Mouse (Mus musculus) heart, adult 2 months (tissue): ENCODE results near the gene Slc25a16. TPM values are rescaled to one million over a fixed set of nuclear protein-coding genes. Genes with fewer than 3 reads are reported as not detected.
A peak's percentile ranks its signal among the peaks of the same experiment; 100 is the strongest.

Source experiments
- DNase-seq, 2 experiments: peaks; one replicate each; pipeline ENCODE4 v3.0.0; 2021
- H3K27ac ChIP-seq: fragments of 200-600 bp; 2 replicates; pipeline ENCODE4 v1.8.1; 2022
- H3K27me3 ChIP-seq: fragments of 200-500 bp; 2 replicates; pipeline ENCODE4 v1.6.1; 2012; ENCODE audit warnings: mild to moderate bottlenecking, low read length, inconsistent platforms, mixed read lengths; ENCODE audit not compliant: control insufficient read depth, insufficient read depth
- H3K36me3 ChIP-seq: fragments of 200-500 bp; 2 replicates; pipeline ENCODE4 v1.6.1; 2012; ENCODE audit warnings: low read length, inconsistent platforms; ENCODE audit not compliant: control insufficient read depth, insufficient read depth
- H3K4me1 ChIP-seq: fragments of 200-500 bp; 2 replicates; pipeline ENCODE4 v1.6.1; 2011; ENCODE audit warnings: low read length; ENCODE audit not compliant: control insufficient read depth, insufficient read depth
- H3K4me3 ChIP-seq: fragments of 200-600 bp; 2 replicates; pipeline ENCODE4 v1.8.1; 2022
- H3K79me2 ChIP-seq: fragments of 200-500 bp; replicated peaks from 2 replicates; pipeline ENCODE4 v1.6.1; 2012; ENCODE audit warnings: mild to moderate bottlenecking, inconsistent platforms, low read length, moderate library complexity, mixed read lengths; ENCODE audit not compliant: control insufficient read depth, insufficient read depth
- H3K9ac ChIP-seq: fragments of 200-500 bp; 2 replicates; pipeline ENCODE4 v1.6.1; 2012; ENCODE audit warnings: low read depth, mild to moderate bottlenecking, control low read depth, inconsistent platforms, low read length, mixed read lengths
- CTCF ChIP-seq: fragments of 200-600 bp; IDR thresholded peaks from 2 replicates; pipeline ENCODE4 v1.8.1; 2022; ENCODE audit warnings: antibody characterized with exemption, mild to moderate bottlenecking, moderate library complexity
- EP300 ChIP-seq: fragments of 200-500 bp; IDR thresholded peaks from 2 replicates; pipeline ENCODE4 v1.6.1; 2011; ENCODE audit warnings: low read depth, low read length, control low read depth; ENCODE audit not compliant: insufficient read depth
- POLR2A ChIP-seq: fragments of 200-500 bp; IDR thresholded peaks from 2 replicates; pipeline ENCODE4 v1.6.1; 2011; ENCODE audit warnings: mild to moderate bottlenecking, low read depth, low read length, control low read depth; ENCODE audit not compliant: insufficient read depth
- WGBS: fragments of 180-500 bp; shearing (Covaris S2); methylation state at CpG from one replicate; pipeline ENCODE4 v1.1.7; 2018; 5-methylcytosine and 5-hydroxymethylcytosine counted together
- intact Hi-C: fragments of 180-260 bp; cut with DNase I; formaldehyde crosslinking; loops from one replicate; pipeline ENCODE4 v1.15.1; 2025
- polyA plus RNA-seq: library from polyadenylated mRNA; depleted of rRNA; stranded (reverse); fragments of >200 nt; gene quantifications from 2 replicates; pipeline ENCODE4 v1.2.3, GENCODE M21; 2012
- total RNA-seq, 2 experiments: library from RNA; stranded (reverse); gene quantifications; 2 replicates each; pipeline ENCODE4 v1.2.3; 2021

Gene Slc25a16
- total and polyA plus RNA-seq, 3 experiments = 20.4 to 27.1 (median 21.7) TPM

DNA sequence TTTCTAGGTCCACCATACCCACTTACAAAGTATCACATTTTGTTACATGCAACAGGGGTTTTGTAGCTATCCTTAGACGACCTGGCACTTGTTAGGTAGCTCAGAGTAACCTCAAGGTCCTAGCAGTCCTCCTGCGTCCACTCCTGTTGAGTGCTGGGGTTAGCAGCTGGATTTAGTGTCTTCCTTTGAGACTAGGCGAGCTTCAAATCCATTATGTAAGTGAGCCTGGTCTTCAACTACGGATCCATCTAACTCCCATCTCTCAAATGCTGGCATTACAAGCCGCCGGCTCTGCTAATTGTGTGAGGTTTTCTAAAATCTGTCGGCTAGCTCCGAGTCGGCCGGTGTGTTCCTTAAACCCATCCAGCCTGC is 59.2 kb downstream of the Slc25a16 start:
- Histone ChIP-seq H3K4me1 (peaks cover 2% of the 10 kb centered on the region), H3K27me3 (no peaks in the 10 kb centered on the region), H3K4me3 (peak overlapping the region; percentile 92), H3K9ac (peak overlapping the region; percentile 55), H3K79me2 (no peaks in the 10 kb centered on the region), H3K27ac (peak overlapping the region; percentile 87; the same call in 1 of the 2 replicates), H3K36me3 (no peaks in the 10 kb centered on the region)
- DNase-seq = no peak
- TF ChIP-seq POLR2A (no peak), EP300 (no peak)
- 17% methylated on average over 10 of the region's 10 CpGs for WGBS
- intact Hi-C loops = loop anchor here (1.0 to 5.0 kb wide), 4 partner anchors 33 to 112 kb away; no protein-coding TSS in a partner anchor

- under 1% methylated on average over 77 of the region's 77 CpGs for WGBS
- intact Hi-C loops = loop anchor here (1.0 to 5.0 kb wide), 4 partner anchors 34 to 113 kb away; no protein-coding TSS in a partner anchor
These were observed 59.9 kb downstream of the Slc25a16 start, which contains the start of gene Rufy2 for GRCm38 (mm10) chr10:62980039-62980954. TSS of gene Rufy2 (plus strand) at chr10:62980223.

GRCm38 (mm10) chr10:62984072-62984471 is 63.6 kb downstream of the Slc25a16 start:
- no peak for DNase-seq
- Histone ChIP-seq H3K9ac (no peak overlapping the region), H3K27ac (no peak overlapping the region), H3K4me3 (no peak overlapping the region), H3K36me3 (no peaks in the 10 kb centered on the region), H3K4me1 (peaks cover 2% of the 10 kb centered on the region), H3K79me2 (no peaks in the 10 kb centered on the region), H3K27me3 (no peaks in the 10 kb centered on the region)
- 84% methylated on average over 11 of the region's 11 CpGs for WGBS
- TF ChIP-seq CTCF (no peak), POLR2A (no peak), EP300 (no peak)
- intact Hi-C loops = loop anchor here (5.0 kb wide), 2 partner anchors 83 to 117 kb away; no protein-coding TSS in a partner anchor

More at GRCm38 (mm10) chr10:62980039-62980954, 59.9 kb downstream of the Slc25a16 start, which contains the start of gene Rufy2:
- Histone ChIP-seq H3K27me3 (no peaks in the 10 kb centered on the region), H3K9ac (peak within 1 kb of the TSS; percentile 94), H3K27ac (peak within 1 kb of the TSS; percentile 87), H3K36me3 (no peaks in the 10 kb centered on the region), H3K4me1 (peaks cover 2% of the 10 kb centered on the region), H3K79me2 (no peaks in the 10 kb centered on the region), H3K4me3 (peak within 1 kb of the TSS; percentile 92)
- 0 out of 2 replicates have a peak, but pooled peaks have one; percentile 16 for TF ChIP-seq POLR2A
- peak; percentile 95 for TF ChIP-seq CTCF
- no peak for TF ChIP-seq EP300
- DNase-seq = peak; percentile 88 to 91

GRCm38 (mm10) chr10:62984495-62984894 is 64.1 kb downstream of the Slc25a16 start:
- TF ChIP-seq POLR2A = no peak
- no peak for TF ChIP-seq EP300
- TF ChIP-seq CTCF = no peak
- Histone ChIP-seq H3K27ac (no peak overlapping the region), H3K4me3 (no peak overlapping the region), H3K9ac (no peak overlapping the region), H3K4me1 (peaks cover 2% of the 10 kb centered on the region), H3K79me2 (no peaks in the 10 kb centered on the region), H3K36me3 (no peaks in the 10 kb centered on the region), H3K27me3 (no peaks in the 10 kb centered on the region)
- DNase-seq = peak in 1 of 2 experiments; percentile 25
- intact Hi-C loops = loop anchor here (5.0 kb wide), 2 partner anchors 83 to 117 kb away; no protein-coding TSS in a partner anchor
- WGBS = 65% methylated on average over 6 of the region's 6 CpGs

DNA sequence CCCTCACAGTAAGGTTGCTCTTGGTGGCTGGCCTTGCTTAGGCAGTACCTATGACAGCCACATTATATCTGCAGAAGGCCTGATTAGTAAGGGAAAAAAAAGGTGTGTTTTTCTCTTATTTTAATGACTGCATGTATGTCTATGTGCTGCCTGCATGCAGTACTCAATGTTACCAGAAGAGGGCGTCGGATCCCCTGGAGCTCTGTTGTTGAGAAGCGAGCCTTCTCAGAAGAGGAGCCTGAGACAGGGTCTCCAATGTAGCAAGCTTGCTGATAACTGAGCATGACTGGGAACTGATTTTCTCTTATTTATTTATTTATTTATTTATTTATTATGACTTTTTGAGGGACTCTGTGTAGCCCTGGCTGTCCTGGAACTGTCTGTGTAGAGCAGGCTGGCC is 66.9 kb downstream of the Slc25a16 start:
- Histone ChIP-seq H3K79me2 (no peaks in the 10 kb centered on the region), H3K4me3 (no peak overlapping the region), H3K9ac (no peak overlapping the region), H3K27ac (no peak overlapping the region), H3K36me3 (no peaks in the 10 kb centered on the region), H3K27me3 (no peaks in the 10 kb centered on the region), H3K4me1 (no peaks in the 10 kb centered on the region)
- no peak for DNase-seq
- WGBS = 36% methylated on average over 3 of the region's 3 CpGs
- intact Hi-C loops = no loop called here
- TF ChIP-seq CTCF (peak; percentile 68), EP300 (no peak)

DNA sequence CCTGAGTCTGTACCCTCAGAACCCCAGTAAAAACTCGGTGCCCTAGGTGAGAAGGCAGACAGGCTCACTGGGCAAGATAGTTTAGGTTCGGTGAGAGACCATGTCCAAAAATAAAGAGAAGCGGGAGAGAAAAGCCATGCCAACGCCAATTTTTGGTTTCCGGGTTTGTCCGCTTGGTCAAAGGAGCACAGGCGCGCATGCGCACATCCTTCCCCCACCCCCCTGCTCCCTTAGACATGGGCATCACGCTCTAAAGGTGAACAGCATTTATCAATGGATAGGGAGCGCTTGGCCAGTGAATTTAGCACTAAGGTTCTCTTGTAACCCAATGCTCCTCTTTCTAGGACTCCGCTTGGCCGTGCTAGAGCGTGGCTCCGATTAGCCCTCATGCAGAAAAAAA is 70.2 kb downstream of the Slc25a16 start:
- H3K79me2 ChIP-seq = no peaks in the 10 kb centered on the region
- H3K27ac ChIP-seq = no peak overlapping the region
- H3K4me1 ChIP-seq = no peaks in the 10 kb centered on the region
- no peak overlapping the region for H3K9ac ChIP-seq
- no peak for DNase-seq
- WGBS = 96% methylated on average over 15 of the region's 15 CpGs
- no peaks in the 10 kb centered on the region for H3K27me3 ChIP-seq
- TF ChIP-seq EP300 (no peak), CTCF (no peak), POLR2A (no peak)
- H3K4me3 ChIP-seq = no peak overlapping the region
- no peaks in the 10 kb centered on the region for H3K36me3 ChIP-seq
- intact Hi-C loops = no loop called here
